Mouse (Mus musculus) stomach, embryonic 14.5 days (tissue): ENCODE results near the gene Ddx1. TPM values are rescaled to one million over a fixed set of nuclear protein-coding genes. Genes with fewer than 3 reads are reported as not detected.
A peak's percentile ranks its signal among the peaks of the same experiment; 100 is the strongest.

ENCODE experiments used
- ATAC-seq: fragments of 200-750 bp; cut with Nextera tagmentation; 2 replicates; pipeline ENCODE4 v1.8.0; 2017; ENCODE audit warnings: low read depth, moderate TSS enrichment; ENCODE audit not compliant: insufficient number of reproducible peaks, insufficient read depth, low FRiP score
- H3K27ac ChIP-seq: fragments of 300-500 bp; sonication (generic); 2 replicates; pipeline ENCODE4 v1.5.1; 2014; ENCODE audit warnings: mild to moderate bottlenecking, low read length, moderate library complexity, mixed read lengths
- H3K27me3 ChIP-seq: fragments of 300-500 bp; sonication (generic); 2 replicates; pipeline ENCODE4 v1.6.1; 2014; ENCODE audit warnings: low read length, control low read depth, mixed read lengths; ENCODE audit not compliant: control insufficient read depth, insufficient read depth
- H3K36me3 ChIP-seq: fragments of 300-500 bp; sonication (generic); 2 replicates; pipeline ENCODE4 v1.6.1; 2014; ENCODE audit warnings: mild to moderate bottlenecking, control low read depth, low read length, moderate library complexity, mixed read lengths; ENCODE audit not compliant: control insufficient read depth, insufficient read depth
- H3K4me1 ChIP-seq: fragments of 300-500 bp; sonication (generic); 2 replicates; pipeline ENCODE4 v1.6.1; 2014; ENCODE audit warnings: low read length, control low read depth, mixed read lengths; ENCODE audit not compliant: control insufficient read depth, insufficient read depth
- H3K4me2 ChIP-seq: fragments of 300-500 bp; sonication (generic); replicated peaks from 2 replicates; pipeline ENCODE4 v1.6.1; 2014; ENCODE audit warnings: low read depth, low read length, control low read depth
- H3K4me3 ChIP-seq: fragments of 300-500 bp; sonication (generic); 2 replicates; pipeline ENCODE4 v1.5.1; 2014; ENCODE audit warnings: low read depth, low read length, control low read depth
- H3K9ac ChIP-seq: fragments of 300-500 bp; sonication (generic); replicated peaks from 2 replicates; pipeline ENCODE4 v1.6.1; 2014; ENCODE audit warnings: low read depth, mild to moderate bottlenecking, control low read depth, low read length, moderate library complexity, mixed read lengths
- H3K9me3 ChIP-seq: fragments of 300-500 bp; sonication (generic); 2 replicates; pipeline ENCODE4 v1.6.1; 2016; ENCODE audit warnings: low read depth, low read length, control low read depth; ENCODE audit not compliant: control insufficient read depth
- WGBS: fragments of 180-500 bp; shearing (Covaris S2); extraction: QIAGEN DNeasy Blood & Tissue Kit; methylation state at CpG from one replicate; pipeline ENCODE4 v1.1.7; 2014; 5-methylcytosine and 5-hydroxymethylcytosine counted together
- polyA plus RNA-seq: library from polyadenylated mRNA; unstranded; fragments of >200 nt; fragmentation: Nextera tagmentation; extraction: Ambion mirVana; gene quantifications from 2 replicates; pipeline ENCODE4 v1.2.1, GENCODE M21; 2014

Gene Ddx1
- polyA plus RNA-seq, result 152 and 153 TPM in 2 replicates

DNA sequence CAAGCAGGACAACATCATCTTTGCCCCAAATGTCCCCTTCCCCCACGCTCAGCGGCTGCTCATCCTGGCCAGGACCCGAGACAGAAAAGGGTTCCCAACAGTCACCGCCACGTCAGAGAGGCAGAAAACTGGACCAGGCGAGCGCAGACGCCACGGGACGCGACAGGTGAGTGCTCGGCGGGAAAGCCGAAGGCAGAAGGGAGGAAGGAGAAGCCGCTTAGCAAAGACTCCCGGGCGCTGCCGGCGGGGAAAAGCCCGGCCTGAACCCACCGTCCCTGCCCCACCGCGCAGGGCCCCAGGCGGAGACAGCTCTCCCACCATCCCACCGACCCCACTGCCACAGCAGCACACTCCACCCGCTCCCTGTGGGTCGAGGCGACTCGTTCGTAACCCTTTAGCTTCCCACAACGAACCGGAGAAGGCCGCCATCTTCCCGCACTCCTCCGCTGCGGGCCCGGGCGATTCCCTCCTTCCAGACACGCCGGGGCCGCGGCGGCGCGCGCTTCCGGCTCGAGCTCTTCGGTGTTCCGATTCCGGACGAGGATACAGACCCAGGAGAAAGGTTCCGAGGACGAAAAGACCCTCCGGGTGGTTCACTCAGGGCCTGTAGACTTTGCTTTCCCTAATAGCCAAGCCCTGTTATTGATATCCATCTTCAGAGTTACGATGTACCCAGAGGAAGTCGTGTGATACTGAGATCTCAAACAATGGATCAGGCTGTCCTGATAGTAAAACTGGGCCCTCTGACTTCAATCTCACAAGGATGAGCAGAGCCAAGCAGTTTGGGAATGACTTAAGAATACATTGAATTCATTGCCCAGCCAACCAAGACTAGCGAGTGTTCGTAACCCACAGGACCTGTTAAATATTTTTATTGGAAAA is at the start of gene Ddx1:
Gene Ddx1, minus strand, starts transcription at position 523 of the 882 bp plus-strand sequence.
- 4% methylated on average over 58 of the region's 59 CpGs for WGBS

DNA sequence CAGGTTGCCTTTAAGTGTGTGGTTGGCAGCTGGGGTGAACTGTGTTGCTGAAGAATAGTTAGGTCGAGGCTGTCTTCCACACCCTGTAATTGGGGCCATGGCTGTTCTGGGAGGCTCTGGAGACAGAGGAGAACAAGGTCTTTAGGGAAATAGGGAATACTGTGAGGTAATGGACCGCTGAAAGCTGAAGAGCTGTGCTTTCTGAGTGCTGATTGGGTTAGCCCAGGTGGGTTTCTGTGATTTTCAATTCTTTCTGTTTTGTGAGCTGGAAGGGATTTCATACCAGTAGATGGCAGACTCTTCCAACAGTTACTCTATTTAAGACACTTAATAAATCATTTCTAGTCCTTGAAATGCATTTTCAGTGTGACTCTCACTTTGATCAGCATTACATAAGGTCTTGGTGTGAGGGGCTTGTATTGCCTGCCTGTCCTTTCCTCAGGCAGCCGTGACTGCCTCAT is 44.4 kb upstream of the Ddx1 start:
- Histone ChIP-seq H3K27me3 (no peaks in the 10 kb centered on the region), H3K9me3 (no peaks in the 10 kb centered on the region), H3K36me3 (no peaks in the 10 kb centered on the region; the same call in 1 of the 2 replicates), H3K4me2 (no peak overlapping the region), H3K4me3 (no peak overlapping the region), H3K27ac (no peak overlapping the region), H3K4me1 (no peaks in the 10 kb centered on the region), H3K9ac (no peak overlapping the region)
- 55% methylated on average over 3 of the region's 3 CpGs for WGBS
- ATAC-seq, result no peak

More for the DNA sequence above, at the start of gene Ddx1:
- peak within 1 kb of the TSS; percentile 85 for H3K9ac ChIP-seq
- peak within 1 kb of the TSS; percentile 49 for H3K4me2 ChIP-seq
- H3K9me3 ChIP-seq, result no peaks in the 10 kb centered on the region
- H3K4me1 ChIP-seq, result peaks cover 7% of the 10 kb centered on the region; the same call in 1 of the 2 replicates
- H3K27ac ChIP-seq, result peak within 1 kb of the TSS; percentile 82
- no peaks in the 10 kb centered on the region for H3K27me3 ChIP-seq
- H3K36me3 ChIP-seq, result 0 out of 2 replicates have a peak, but pooled peaks cover 2% of the 10 kb centered on the region
- peak within 1 kb of the TSS; percentile 75 for H3K4me3 ChIP-seq
- peak; percentile 84 for ATAC-seq

DNA sequence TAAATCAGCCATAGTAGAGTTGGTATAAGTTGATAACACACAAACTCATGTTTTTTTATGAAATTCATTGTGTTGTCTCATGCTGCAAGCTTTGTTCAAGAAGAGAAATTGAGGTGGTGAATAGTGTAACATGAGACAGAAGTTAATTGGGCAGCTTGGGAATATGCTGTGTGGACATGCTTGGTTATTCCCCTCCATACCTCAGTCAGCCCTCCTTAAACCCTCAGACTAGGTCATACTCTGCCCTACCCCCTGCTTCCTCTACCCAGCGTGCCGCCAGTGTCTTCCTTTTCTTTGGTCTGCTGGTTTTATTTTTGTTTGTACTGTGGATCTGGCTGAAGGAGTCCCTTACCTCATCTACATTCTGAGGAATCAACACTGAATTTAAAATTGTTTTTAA is 42.4 kb upstream of the Ddx1 start:
- ATAC-seq, result no peak
- Histone ChIP-seq H3K4me2 (no peak overlapping the region), H3K4me1 (no peaks in the 10 kb centered on the region), H3K9ac (no peak overlapping the region), H3K27ac (no peak overlapping the region), H3K27me3 (no peaks in the 10 kb centered on the region), H3K9me3 (no peaks in the 10 kb centered on the region), H3K36me3 (no peaks in the 10 kb centered on the region; the same call in 1 of the 2 replicates), H3K4me3 (no peak overlapping the region)
- 90% methylated on average over 2 of the region's 2 CpGs for WGBS

DNA sequence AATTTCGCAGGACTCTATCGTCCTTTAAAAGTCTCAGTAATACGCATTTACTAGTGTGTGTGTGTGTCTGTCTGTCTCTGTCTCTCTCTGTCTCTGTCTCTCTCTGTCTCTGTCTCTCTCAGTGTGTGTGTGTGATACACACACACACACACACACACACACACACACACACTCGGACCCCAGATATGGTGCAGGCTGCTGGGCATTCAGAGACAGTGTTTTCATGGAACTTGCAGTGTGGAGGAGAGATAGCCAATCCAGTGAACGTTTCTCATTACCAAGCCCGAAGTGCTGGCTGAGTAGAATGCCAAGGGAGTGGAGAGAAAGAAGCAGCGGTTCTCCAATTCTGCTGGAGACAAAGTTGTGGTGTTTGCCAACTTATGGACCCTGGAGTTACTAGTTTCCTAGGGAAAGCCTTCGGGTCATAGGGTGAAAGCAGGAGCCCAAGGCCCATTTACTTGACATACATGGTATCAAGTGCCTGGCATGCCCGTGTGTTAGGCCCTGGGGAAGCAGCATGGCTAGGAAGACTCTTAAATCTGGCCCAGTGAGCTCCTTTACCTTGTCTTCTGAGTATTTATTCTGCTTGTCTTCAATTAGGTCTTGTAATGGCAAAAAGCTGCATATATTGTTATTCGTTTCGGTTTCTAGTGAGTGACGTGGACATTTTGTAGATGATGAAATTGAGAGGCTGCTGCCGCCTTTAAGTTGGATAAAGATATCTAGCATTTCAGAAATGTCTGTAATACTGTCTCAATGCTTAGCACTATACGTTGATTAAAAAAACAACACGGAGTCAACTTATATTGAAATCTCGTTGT is 20.8 kb upstream of the Ddx1 start:
- Histone ChIP-seq H3K9me3 (no peaks in the 10 kb centered on the region), H3K36me3 (peaks cover 7% of the 10 kb centered on the region; the same call in 1 of the 2 replicates), H3K4me3 (peak overlapping the region; percentile 63), H3K4me1 (peaks cover 2% of the 10 kb centered on the region; the same call in 1 of the 2 replicates), H3K9ac (peak overlapping the region; percentile 64), H3K27ac (no peak overlapping the region), H3K27me3 (no peaks in the 10 kb centered on the region), H3K4me2 (peak overlapping the region; percentile 64)
- ATAC-seq, result peak; percentile 50; the same call in 1 of the 2 replicates
- WGBS, result 48% methylated on average over 16 of the region's 16 CpGs

DNA sequence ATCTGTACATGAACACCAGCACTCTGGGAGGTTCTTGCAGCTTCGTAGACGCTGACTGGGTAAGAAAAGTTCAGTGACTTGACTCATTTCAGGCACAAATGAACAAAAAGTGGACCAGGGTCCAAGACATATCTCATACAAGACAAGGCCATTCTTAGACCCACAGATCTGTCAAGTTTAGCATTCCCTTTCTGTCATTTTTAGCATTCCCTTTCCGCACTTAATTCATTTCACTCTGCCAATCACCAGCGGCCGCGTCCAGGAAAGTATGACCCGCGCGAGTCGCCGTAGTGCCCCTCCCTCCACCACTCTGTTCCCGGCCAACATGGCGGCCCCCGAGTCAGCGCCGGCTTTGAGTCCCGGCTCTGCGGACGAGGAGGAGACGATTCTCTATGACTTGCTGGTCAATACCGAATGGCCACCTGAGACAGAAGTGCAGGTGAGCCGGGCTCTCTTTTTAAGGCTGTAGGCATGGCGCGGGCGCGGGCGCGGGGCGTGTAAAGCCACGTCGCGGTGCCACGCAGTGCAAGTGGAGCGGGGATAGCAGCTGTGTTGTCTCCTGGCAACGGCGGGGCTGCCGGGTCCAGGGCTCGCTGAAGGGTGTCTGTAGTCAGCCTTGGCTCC is 19.9 kb upstream of the Ddx1 start, which contains the start of gene Nbas:
Gene Nbas, plus strand, starts transcription at position 308 of the 624 bp plus-strand sequence.
- Histone ChIP-seq H3K9me3 (no peaks in the 10 kb centered on the region), H3K9ac (peak within 1 kb of the TSS; percentile 64), H3K4me1 (peaks cover 2% of the 10 kb centered on the region; the same call in 1 of the 2 replicates), H3K4me2 (peak within 1 kb of the TSS; percentile 64), H3K27me3 (no peaks in the 10 kb centered on the region), H3K27ac (no peak within 1 kb of the TSS), H3K36me3 (no peaks in the 10 kb centered on the region), H3K4me3 (peak within 1 kb of the TSS; percentile 63)
- WGBS, result 3% methylated on average over 38 of the region's 38 CpGs
- ATAC-seq, result peak; percentile 89; the same call in 1 of the 2 replicates

DNA sequence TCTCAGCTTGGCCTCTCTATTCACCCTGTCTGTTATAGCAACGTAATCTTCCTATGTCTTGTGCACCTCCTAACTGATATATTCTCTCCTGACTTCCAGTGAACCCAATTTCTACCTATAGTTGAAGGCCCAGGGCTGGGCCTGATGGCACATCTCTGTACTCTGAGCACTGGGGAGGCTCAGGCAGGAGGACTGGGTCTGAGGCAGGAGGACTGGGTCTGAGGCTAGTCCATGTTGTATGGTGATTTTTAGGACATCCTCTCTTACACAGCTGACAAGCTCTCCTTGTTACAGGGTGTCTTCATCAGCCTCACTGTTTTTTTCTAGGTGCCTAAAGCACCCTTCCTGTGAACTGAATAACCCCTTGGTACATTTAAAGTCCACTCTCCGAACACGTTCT is 19.4 kb upstream of the Ddx1 start:
- no peak for ATAC-seq
- Histone ChIP-seq H3K4me1 (peaks cover 2% of the 10 kb centered on the region; the same call in 1 of the 2 replicates), H3K9me3 (no peaks in the 10 kb centered on the region), H3K27ac (no peak overlapping the region), H3K36me3 (no peaks in the 10 kb centered on the region), H3K9ac (no peak overlapping the region), H3K27me3 (no peaks in the 10 kb centered on the region), H3K4me3 (peak overlapping the region; percentile 63), H3K4me2 (peak overlapping the region; percentile 35)
- 41% methylated on average over 3 of the region's 3 CpGs for WGBS

DNA sequence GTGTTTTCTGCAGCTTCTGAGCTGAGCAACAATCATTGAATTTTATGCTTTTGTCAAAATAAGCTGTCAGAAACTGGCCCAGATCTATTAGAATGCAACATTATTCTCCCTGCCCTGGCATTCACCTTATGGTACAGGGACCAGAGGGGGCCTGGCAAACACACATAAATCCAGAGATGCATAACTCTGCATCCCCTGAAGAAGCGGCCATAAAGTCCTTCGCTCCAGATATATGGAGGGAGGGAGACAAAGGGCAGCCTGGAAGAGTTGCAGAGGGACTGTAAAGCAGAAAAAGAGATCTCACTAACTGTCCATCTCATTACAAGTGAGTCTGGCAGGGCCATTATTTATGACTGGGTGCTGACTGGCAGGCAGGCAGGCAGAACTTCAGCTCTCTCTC is 6.7 kb upstream of the Ddx1 start:
- H3K9me3 ChIP-seq, result no peaks in the 10 kb centered on the region
- WGBS, result 63% methylated on average over 2 of the region's 2 CpGs
- H3K4me2 ChIP-seq, result no peak overlapping the region
- no peak for ATAC-seq
- H3K4me1 ChIP-seq, result no peaks in the 10 kb centered on the region
- H3K4me3 ChIP-seq, result no peak overlapping the region
- H3K36me3 ChIP-seq, result no peaks in the 10 kb centered on the region
- no peaks in the 10 kb centered on the region for H3K27me3 ChIP-seq
- no peak overlapping the region for H3K27ac ChIP-seq
- H3K9ac ChIP-seq, result no peak overlapping the region

DNA sequence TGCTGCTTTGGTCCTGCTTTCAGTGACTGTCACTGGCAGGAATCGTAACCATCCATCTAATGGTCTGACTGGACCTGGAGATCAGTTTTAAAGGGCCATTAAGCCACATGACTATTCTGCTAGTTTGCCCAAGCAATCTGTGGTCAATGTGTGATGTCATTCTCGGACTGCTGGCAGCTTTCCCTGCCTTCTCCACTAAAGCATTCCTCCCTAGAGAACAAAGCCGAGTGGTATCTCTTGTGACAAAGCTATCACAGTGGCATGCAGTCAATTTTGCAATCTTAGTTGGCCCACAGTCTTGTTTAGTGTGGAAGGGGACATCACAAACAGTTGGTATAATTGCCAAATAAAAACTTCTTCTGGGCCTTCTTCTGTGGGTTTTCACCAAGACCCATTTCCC is 6.1 kb upstream of the Ddx1 start:
- no peak overlapping the region for H3K4me3 ChIP-seq
- H3K27ac ChIP-seq, result no peak overlapping the region
- 53% methylated on average over 3 of the region's 3 CpGs for WGBS
- no peaks in the 10 kb centered on the region for H3K4me1 ChIP-seq
- H3K36me3 ChIP-seq, result no peaks in the 10 kb centered on the region
- H3K27me3 ChIP-seq, result no peaks in the 10 kb centered on the region
- no peaks in the 10 kb centered on the region for H3K9me3 ChIP-seq
- no peak overlapping the region for H3K4me2 ChIP-seq
- H3K9ac ChIP-seq, result no peak overlapping the region
- no peak for ATAC-seq
